Mouse (Mus musculus): ENCODE data around the gene Aqr.

GRCm38 (mm10) chr2:114200932-114201559, 14.2 kb upstream of the Aqr start, which contains the start of gene Zfp770:
- peak in 1 of 3 experiments; percentile 42 for TF ChIP-seq MYOG (IDR thresholded peaks at IDR 0.05; ENCODE audit: control insufficient read depth in 1 of 3, insufficient read depth in 1 of 3, insufficient read length in 2 of 3, low read depth in 2 of 3)
- peak; percentile 99 for TF ChIP-seq POLR2A (IDR thresholded peaks at IDR 0.05; ENCODE audit: insufficient read length, low read depth)
- TF ChIP-seq TCF12 (IDR thresholded peaks at IDR 0.05; ENCODE audit: insufficient read depth, poor library complexity, severe bottlenecking), result no peak
- no peak for TF ChIP-seq MAX (IDR thresholded peaks at IDR 0.05; ENCODE audit: low read depth)
- TF ChIP-seq USF1 (IDR thresholded peaks at IDR 0.05; ENCODE audit: low read depth), result no peak

Data from myocyte (in vitro differentiated cells).